Mouse (Mus musculus) neural tube, embryonic 11.5 days (tissue): ENCODE results near the gene Eno3. TPM values are rescaled to one million over a fixed set of nuclear protein-coding genes. Genes with fewer than 3 reads are reported as not detected.

ENCODE experiments used
- ATAC-seq: fragments of 200-750 bp; cut with Nextera tagmentation; 2 replicates; pipeline ENCODE4 v1.8.0; 2017; ENCODE audit warnings: moderate number of reproducible peaks, mild to moderate bottlenecking, moderate TSS enrichment, moderate library complexity; ENCODE audit not compliant: insufficient read depth, low FRiP score, low TSS enrichment
- DNase-seq: peaks from one replicate; pipeline ENCODE4 v3.0.0-alpha.2; 2015; ENCODE audit warnings: low spot score
- H3K27ac ChIP-seq: fragments of 300-500 bp; sonication (generic); 2 replicates; pipeline ENCODE4 v1.5.1; 2014; ENCODE audit warnings: low read depth, mild to moderate bottlenecking, low read length
- H3K27me3 ChIP-seq: fragments of 300-500 bp; sonication (generic); 2 replicates; pipeline ENCODE4 v1.6.1; 2014; ENCODE audit warnings: mild to moderate bottlenecking, low read length, mixed read lengths; ENCODE audit not compliant: control insufficient read depth, insufficient read depth
- H3K36me3 ChIP-seq: fragments of 300-500 bp; sonication (generic); 2 replicates; pipeline ENCODE4 v1.6.1; 2014; ENCODE audit warnings: mild to moderate bottlenecking, low read length, moderate library complexity, mixed read lengths; ENCODE audit not compliant: control insufficient read depth, insufficient read depth
- H3K4me1 ChIP-seq: fragments of 300-500 bp; sonication (generic); 2 replicates; pipeline ENCODE4 v1.6.1; 2014; ENCODE audit warnings: low read length, mixed read lengths; ENCODE audit not compliant: control insufficient read depth, insufficient read depth
- H3K4me2 ChIP-seq: fragments of 300-500 bp; sonication (generic); 2 replicates; pipeline ENCODE4 v1.6.1; 2014; ENCODE audit warnings: low read depth, mild to moderate bottlenecking, moderate library complexity
- H3K4me3 ChIP-seq: fragments of 300-500 bp; sonication (generic); 2 replicates; pipeline ENCODE4 v1.5.1; 2014; ENCODE audit warnings: low read depth, low read length
- H3K9ac ChIP-seq: fragments of 300-500 bp; sonication (generic); 2 replicates; pipeline ENCODE4 v1.6.1; 2014; ENCODE audit warnings: mild to moderate bottlenecking, low read length
- H3K9me3 ChIP-seq: fragments of 300-500 bp; sonication (generic); 2 replicates; pipeline ENCODE4 v1.6.1; 2016; ENCODE audit warnings: low read length; ENCODE audit not compliant: control insufficient read depth
- WGBS: fragments of 180-500 bp; shearing (Covaris S2); extraction: QIAGEN DNeasy Blood & Tissue Kit; methylation state at CpG from one replicate; pipeline ENCODE4 v1.1.7; 2014; 5-methylcytosine and 5-hydroxymethylcytosine counted together
- polyA plus RNA-seq: library from polyadenylated mRNA; unstranded; fragments of >200 nt; fragmentation: Nextera tagmentation; extraction: Ambion mirVana; gene quantifications from 2 replicates; pipeline ENCODE4 v1.2.1, GENCODE M21; 2014

Eno3 gene
- polyA plus RNA-seq, 1 experiment from 2014 or later: 39.3 TPM

DNA sequence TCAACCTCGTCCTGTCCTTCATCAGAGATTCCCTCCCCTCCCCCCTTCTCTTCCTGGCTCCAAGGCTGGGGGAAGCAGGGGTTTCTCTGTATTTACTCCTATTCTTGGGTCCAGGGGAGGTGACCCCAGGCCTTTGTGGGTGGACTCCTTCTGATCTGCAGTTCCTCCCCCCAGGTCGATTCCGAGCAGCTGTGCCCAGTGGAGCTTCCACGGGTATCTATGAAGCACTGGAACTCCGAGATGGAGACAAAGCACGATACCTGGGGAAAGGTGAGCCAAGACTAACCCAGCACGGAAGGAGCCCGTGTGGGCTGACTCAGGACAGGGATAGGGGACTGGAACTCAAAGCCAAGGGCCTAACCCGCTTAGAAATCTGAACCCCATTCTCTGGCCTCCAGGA lies 989 bp downstream of the Eno3 start:
- Histone ChIP-seq H3K36me3 (0 out of 2 replicates have a peak, but pooled peaks cover 6% of the 10 kb centered on the region), H3K9me3 (no peaks in the 10 kb centered on the region), H3K4me2 (no peak overlapping the region), H3K4me1 (peaks cover 10% of the 10 kb centered on the region), H3K9ac (no peak overlapping the region), H3K27ac (no peak overlapping the region), H3K27me3 (no peaks in the 10 kb centered on the region), H3K4me3 (no peak overlapping the region)
- DNase-seq (no peak), ATAC-seq (no peak)
- 55% methylated on average over 9 of the region's 9 CpGs for WGBS

DNA sequence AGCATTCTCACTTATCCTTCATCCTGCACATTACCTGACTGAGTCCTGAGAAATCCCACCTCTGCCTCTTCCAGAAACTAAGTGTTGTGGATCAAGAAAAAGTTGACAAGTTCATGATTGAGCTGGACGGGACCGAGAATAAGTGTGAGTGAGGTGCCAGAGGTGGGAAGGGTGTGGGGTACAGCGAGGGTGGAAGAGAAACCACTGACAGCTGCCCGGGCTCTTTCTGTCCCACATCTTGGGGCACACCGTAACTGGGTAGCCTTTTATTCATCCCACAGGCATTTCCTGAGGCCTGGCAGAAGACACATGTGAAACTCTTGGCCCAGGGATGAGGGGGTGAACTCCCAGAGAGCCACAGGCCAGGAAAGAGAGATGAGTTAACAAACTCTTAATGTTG lies 1.5 kb downstream of the Eno3 start:
- H3K4me2 ChIP-seq: no peak overlapping the region
- no peak for ATAC-seq
- no peaks in the 10 kb centered on the region for H3K27me3 ChIP-seq
- peaks cover 9% of the 10 kb centered on the region for H3K4me1 ChIP-seq
- DNase-seq: no peak
- peaks cover 6% of the 10 kb centered on the region; the same call in 1 of the 2 replicates for H3K36me3 ChIP-seq
- 88% methylated on average over 5 of the region's 5 CpGs for WGBS
- no peaks in the 10 kb centered on the region for H3K9me3 ChIP-seq
- no peak overlapping the region for H3K4me3 ChIP-seq
- H3K9ac ChIP-seq: no peak overlapping the region
- no peak overlapping the region for H3K27ac ChIP-seq

DNA sequence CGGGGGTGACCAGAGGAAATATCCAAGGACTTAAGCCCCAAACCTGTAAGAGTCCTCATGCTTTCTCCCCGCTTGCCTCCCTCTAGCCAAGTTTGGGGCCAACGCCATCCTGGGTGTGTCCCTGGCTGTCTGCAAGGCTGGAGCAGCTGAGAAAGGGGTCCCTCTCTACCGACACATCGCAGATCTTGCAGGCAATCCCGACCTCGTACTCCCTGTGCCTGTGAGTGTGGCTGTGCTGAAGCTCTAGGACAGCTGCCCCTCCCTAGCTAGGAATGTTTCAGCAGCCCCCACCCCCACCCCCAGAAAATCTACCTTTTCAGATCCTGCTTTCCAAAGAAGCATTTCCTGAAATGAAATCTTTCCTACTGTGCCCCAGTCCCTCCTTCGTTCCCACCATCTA lies 1.9 kb downstream of the Eno3 start:
- no peaks in the 10 kb centered on the region for H3K27me3 ChIP-seq

DNA sequence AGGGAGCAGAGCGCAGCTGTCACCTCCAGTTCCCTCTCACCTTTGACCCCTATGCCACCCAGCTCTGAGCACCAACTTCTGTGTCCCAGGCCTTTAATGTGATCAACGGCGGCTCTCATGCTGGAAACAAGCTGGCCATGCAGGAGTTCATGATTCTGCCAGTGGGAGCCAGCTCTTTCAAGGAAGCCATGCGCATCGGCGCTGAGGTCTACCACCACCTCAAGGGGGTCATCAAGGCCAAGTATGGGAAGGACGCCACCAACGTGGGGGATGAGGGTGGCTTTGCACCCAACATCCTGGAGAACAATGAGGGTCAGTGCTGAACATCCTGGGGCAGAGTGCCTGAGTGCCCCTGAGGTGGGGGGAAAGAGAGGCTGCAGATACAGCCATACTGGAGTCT lies 3.6 kb downstream of the Eno3 start:
- no peak overlapping the region for H3K9ac ChIP-seq
- no peak for ATAC-seq
- H3K4me1 ChIP-seq: peaks cover 9% of the 10 kb centered on the region
- no peaks in the 10 kb centered on the region for H3K9me3 ChIP-seq
- WGBS: 85% methylated on average over 8 of the region's 8 CpGs
- H3K36me3 ChIP-seq: peaks cover 14% of the 10 kb centered on the region; the same call in 1 of the 2 replicates
- H3K4me3 ChIP-seq: no peak overlapping the region
- no peak for DNase-seq
- no peaks in the 10 kb centered on the region for H3K27me3 ChIP-seq
- H3K4me2 ChIP-seq: no peak overlapping the region
- H3K27ac ChIP-seq: no peak overlapping the region

More for the DNA sequence above, 1.9 kb downstream of the Eno3 start:
- 81% methylated on average over 8 of the region's 8 CpGs for WGBS
- Histone ChIP-seq H3K27ac (no peak overlapping the region), H3K4me1 (peaks cover 9% of the 10 kb centered on the region), H3K36me3 (peaks cover 6% of the 10 kb centered on the region; the same call in 1 of the 2 replicates), H3K4me2 (no peak overlapping the region), H3K9me3 (no peaks in the 10 kb centered on the region), H3K4me3 (no peak overlapping the region), H3K9ac (no peak overlapping the region)
- DNase-seq (no peak), ATAC-seq (no peak)

DNA sequence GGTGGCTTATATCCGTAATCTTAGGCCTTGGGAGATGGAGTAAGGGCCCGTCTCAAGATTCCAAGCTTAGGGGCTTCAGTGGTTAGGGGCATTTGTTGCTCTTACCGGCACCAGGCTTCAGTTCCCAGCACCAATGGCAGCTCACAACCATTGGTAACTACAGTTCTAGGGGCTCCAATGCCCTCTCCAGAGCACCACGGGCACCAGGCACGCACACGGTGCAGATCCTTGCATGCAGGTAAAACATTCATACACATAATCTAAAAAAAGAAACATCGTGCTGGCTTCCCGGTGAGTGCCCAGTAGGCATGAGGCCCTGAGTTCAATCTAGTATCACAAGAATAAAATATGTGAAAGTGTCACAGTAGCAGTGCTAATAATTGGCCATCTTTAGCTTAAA lies 6.1 kb downstream of the Eno3 start:
- WGBS: 93% methylated on average over 8 of the region's 8 CpGs
- Histone ChIP-seq H3K36me3 (peaks cover 14% of the 10 kb centered on the region; the same call in 1 of the 2 replicates), H3K27ac (no peak overlapping the region)

DNA sequence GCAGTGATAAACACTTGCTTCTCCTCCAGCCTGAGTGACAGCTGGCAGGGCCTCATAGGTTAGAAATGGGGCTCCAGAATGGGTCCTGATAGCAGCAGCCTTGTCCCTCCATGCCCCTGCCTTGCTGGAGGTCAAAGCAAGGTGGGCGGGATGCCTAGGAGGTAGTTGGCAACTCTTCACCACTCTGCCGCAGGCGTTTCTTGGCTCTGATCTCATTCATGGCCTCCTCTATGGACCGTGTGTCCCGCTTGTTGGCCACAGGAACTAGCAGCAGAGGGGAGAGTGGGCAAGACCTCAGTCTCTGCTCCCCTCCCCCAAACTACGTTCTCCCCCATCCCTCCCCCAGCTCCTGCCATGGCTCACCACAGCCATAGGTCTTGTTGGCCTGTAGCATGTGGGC lies 7.0 kb downstream of the Eno3 start:
- no peaks in the 10 kb centered on the region for H3K9me3 ChIP-seq
- H3K27ac ChIP-seq: no peak overlapping the region
- no peak for ATAC-seq
- 0 out of 2 replicates have a peak, but pooled peaks cover 4% of the 10 kb centered on the region for H3K4me1 ChIP-seq
- no peak overlapping the region for H3K9ac ChIP-seq
- H3K27me3 ChIP-seq: no peaks in the 10 kb centered on the region
- no peak for DNase-seq
- H3K4me2 ChIP-seq: no peak overlapping the region
- H3K36me3 ChIP-seq: peaks cover 14% of the 10 kb centered on the region; the same call in 1 of the 2 replicates
- 93% methylated on average over 6 of the region's 6 CpGs for WGBS
- H3K4me3 ChIP-seq: no peak overlapping the region

More for the DNA sequence above, 6.1 kb downstream of the Eno3 start:
- Histone ChIP-seq H3K4me2 (no peak overlapping the region), H3K4me1 (0 out of 2 replicates have a peak, but pooled peaks cover 4% of the 10 kb centered on the region), H3K27me3 (no peaks in the 10 kb centered on the region), H3K4me3 (no peak overlapping the region), H3K9ac (no peak overlapping the region), H3K9me3 (no peaks in the 10 kb centered on the region)
- no peak for DNase-seq
- no peak for ATAC-seq

DNA sequence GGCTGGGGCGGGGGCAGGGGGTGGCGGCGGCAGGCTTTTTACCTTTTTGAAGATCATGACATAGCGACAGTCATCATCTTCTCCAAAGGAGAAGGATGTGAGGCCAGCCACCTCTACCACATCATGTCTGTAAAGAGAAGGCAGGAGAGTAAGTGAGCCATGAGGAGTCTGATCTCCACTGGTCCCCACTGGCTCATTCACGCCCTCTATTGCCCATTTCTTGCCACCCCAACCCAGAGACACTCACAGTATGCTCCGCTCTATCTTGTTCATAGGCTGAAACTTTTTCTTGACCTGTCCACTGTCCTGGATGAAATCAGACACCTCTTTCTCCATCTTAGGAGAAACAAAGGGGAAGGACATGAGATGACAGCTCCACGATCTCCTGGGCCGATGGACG lies 7.7 kb downstream of the Eno3 start:
- no peak overlapping the region for H3K4me3 ChIP-seq
- 93% methylated on average over 9 of the region's 9 CpGs for WGBS
- 0 out of 2 replicates have a peak, but pooled peaks cover 4% of the 10 kb centered on the region for H3K4me1 ChIP-seq
- H3K9me3 ChIP-seq: no peaks in the 10 kb centered on the region
- peaks cover 14% of the 10 kb centered on the region; the same call in 1 of the 2 replicates for H3K36me3 ChIP-seq
- no peak overlapping the region for H3K4me2 ChIP-seq
- no peak overlapping the region for H3K27ac ChIP-seq
- ATAC-seq (no peak), DNase-seq (no peak)
- H3K27me3 ChIP-seq: no peaks in the 10 kb centered on the region
- no peak overlapping the region for H3K9ac ChIP-seq

DNA sequence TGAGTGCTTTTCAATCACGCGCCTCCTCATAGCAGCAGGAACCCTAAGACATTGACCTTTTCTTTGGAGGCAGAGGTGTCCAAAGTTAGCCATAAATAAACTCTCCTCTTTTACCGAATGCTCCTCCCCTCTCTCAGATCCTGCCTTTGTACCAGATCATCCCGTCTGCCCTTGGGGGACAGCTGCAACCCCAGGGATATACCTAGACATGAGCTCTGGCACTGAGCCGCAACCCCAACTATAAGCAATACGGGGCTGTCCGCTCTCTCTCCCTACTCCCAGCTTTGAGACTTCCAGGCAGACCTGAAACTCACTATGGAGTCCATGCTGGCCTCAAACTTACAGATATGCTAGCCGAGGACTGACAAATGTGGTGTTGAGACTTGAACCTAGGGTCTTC lies 9.7 kb downstream of the Eno3 start:
- Histone ChIP-seq H3K4me3 (no peak overlapping the region), H3K27ac (no peak overlapping the region), H3K4me1 (peaks cover 8% of the 10 kb centered on the region; the same call in 1 of the 2 replicates), H3K36me3 (peaks cover 14% of the 10 kb centered on the region; the same call in 1 of the 2 replicates), H3K4me2 (no peak overlapping the region), H3K27me3 (no peaks in the 10 kb centered on the region), H3K9ac (no peak overlapping the region), H3K9me3 (no peaks in the 10 kb centered on the region)
- no peak for DNase-seq
- 94% methylated on average over 8 of the region's 8 CpGs for WGBS
- ATAC-seq: no peak
